Mouse (Mus musculus) MEL (cell line): ENCODE measurements around the gene Ffar3.

Experiments used
- CHD1 ChIP-seq: IDR thresholded peaks from 2 replicates; pipeline ENCODE4 v1.6.1; 2012; ENCODE audit warnings: low read depth, mild to moderate bottlenecking, inconsistent platforms, low read length, improper control_type of control experiment
- CTCF ChIP-seq, 3 experiments: IDR thresholded peaks in 2 of 3; conservative IDR thresholded peaks in 1 of 3; 2 replicates each; pipeline ENCODE4 v1.5.1; 2011 to 2012; ENCODE audit warnings: low read length in 3 of 3, low read depth in 2 of 3, mild to moderate bottlenecking in 2 of 3, improper control_type of control experiment in 1 of 3, inconsistent platforms in 1 of 3, mixed read lengths in 1 of 3, moderate library complexity in 1 of 3; ENCODE audit not compliant: control insufficient read depth in 1 of 3, insufficient read depth in 1 of 3, poor library complexity in 1 of 3, severe bottlenecking in 1 of 3
- EP300 ChIP-seq, 2 experiments: IDR thresholded peaks; 2 replicates each; pipeline ENCODE4 v1.6.1; 2011; ENCODE audit warnings: improper control_type of control experiment in 2 of 2, low read length in 2 of 2, low read depth in 1 of 2, mild to moderate bottlenecking in 1 of 2
- GATA1 ChIP-seq: IDR thresholded peaks from 2 replicates; pipeline ENCODE4 v1.6.1; 2011; ENCODE audit warnings: low read depth, low read length, improper control_type of control experiment
- MAFK ChIP-seq: IDR thresholded peaks from 2 replicates; pipeline ENCODE4 v1.6.1; 2011; ENCODE audit warnings: low read depth, mild to moderate bottlenecking, low read length, improper control_type of control experiment, borderline replicate concordance
- MAX ChIP-seq: IDR thresholded peaks from 2 replicates; pipeline ENCODE4 v1.6.1; 2011; ENCODE audit warnings: low read length, improper control_type of control experiment
- MEF2A ChIP-seq: IDR thresholded peaks from 2 replicates; pipeline ENCODE4 v1.6.1; 2014; ENCODE audit warnings: low read depth, mild to moderate bottlenecking, inconsistent platforms, low read length, improper control_type of control experiment; ENCODE audit not compliant: poor library complexity, insufficient replicate concordance, severe bottlenecking; ENCODE audit errors: extremely low read depth
- NRF1 ChIP-seq: IDR thresholded peaks from 2 replicates; pipeline ENCODE4 v1.6.1; 2014; ENCODE audit warnings: low read depth, mild to moderate bottlenecking, inconsistent platforms, low read length, improper control_type of control experiment, moderate library complexity; ENCODE audit not compliant: poor library complexity, insufficient read depth, severe bottlenecking
- POLR2A ChIP-seq, 2 experiments: IDR thresholded peaks; 2 replicates each; pipeline ENCODE4 v1.6.1; 2011 to 2012; ENCODE audit warnings: low read length in 2 of 2, mild to moderate bottlenecking in 2 of 2, control low read depth in 1 of 2, improper control_type of control experiment in 1 of 2, low read depth in 1 of 2, moderate library complexity in 1 of 2; ENCODE audit not compliant: control insufficient read depth in 1 of 2, insufficient read depth in 1 of 2, poor library complexity in 1 of 2
- RCOR1 ChIP-seq: IDR thresholded peaks from 2 replicates; pipeline ENCODE4 v1.6.1; 2012; ENCODE audit warnings: low read depth, mild to moderate bottlenecking, inconsistent platforms, low read length, improper control_type of control experiment
- USF1 ChIP-seq: IDR thresholded peaks from 2 replicates; pipeline ENCODE4 v1.6.1; 2014; ENCODE audit warnings: low read depth, mild to moderate bottlenecking, inconsistent platforms, low read length, improper control_type of control experiment, moderate library complexity
- ZKSCAN1 ChIP-seq: IDR thresholded peaks from 2 replicates; pipeline ENCODE4 v1.6.1; 2012; ENCODE audit warnings: low read depth, mild to moderate bottlenecking, inconsistent platforms, low read length, improper control_type of control experiment, moderate library complexity
- ZMIZ1 ChIP-seq: IDR thresholded peaks from 2 replicates; pipeline ENCODE4 v1.6.1; 2012; ENCODE audit warnings: low read depth, mild to moderate bottlenecking, inconsistent platforms, low read length, improper control_type of control experiment, moderate library complexity

- TF ChIP-seq POLR2A (IDR thresholded peaks at IDR 0.05; ENCODE audit: control insufficient read depth in 1 of 2, insufficient read depth in 1 of 2, low read depth in 1 of 2, low read length in 2 of 2, poor library complexity in 1 of 2) (no peak), CTCF (IDR thresholded peaks at IDR 0.05 in 2 of 3, conservative IDR thresholded peaks at IDR 0.05 in 1 of 3; ENCODE audit: control insufficient read depth in 1 of 3, insufficient read depth in 1 of 3, low read depth in 2 of 3, low read length in 3 of 3, poor library complexity in 1 of 3, severe bottlenecking in 1 of 3) (no peak), EP300 (IDR thresholded peaks at IDR 0.05; ENCODE audit: low read depth in 1 of 2, low read length in 2 of 2) (no peak), MAFK (no peak), ZMIZ1 (no peak), USF1 (no peak), GATA1 (no peak), CHD1 (no peak), MEF2A (no peak), NRF1 (no peak), RCOR1 (no peak), MAX (no peak), ZKSCAN1 (no peak)
Observed at GRCm38 (mm10) chr7:30824306-30824705, 31.7 kb downstream of the Ffar3 start.
